Mouse (Mus musculus): Measurements from ENCODE around the gene Impg2. TPM values are rescaled to one million over a fixed set of nuclear protein-coding genes. Genes with fewer than 3 reads are reported as not detected.

Impg2 gene
- polyA plus RNA-seq, 1 experiment from 2014 or later: 0.08 TPM

DNA sequence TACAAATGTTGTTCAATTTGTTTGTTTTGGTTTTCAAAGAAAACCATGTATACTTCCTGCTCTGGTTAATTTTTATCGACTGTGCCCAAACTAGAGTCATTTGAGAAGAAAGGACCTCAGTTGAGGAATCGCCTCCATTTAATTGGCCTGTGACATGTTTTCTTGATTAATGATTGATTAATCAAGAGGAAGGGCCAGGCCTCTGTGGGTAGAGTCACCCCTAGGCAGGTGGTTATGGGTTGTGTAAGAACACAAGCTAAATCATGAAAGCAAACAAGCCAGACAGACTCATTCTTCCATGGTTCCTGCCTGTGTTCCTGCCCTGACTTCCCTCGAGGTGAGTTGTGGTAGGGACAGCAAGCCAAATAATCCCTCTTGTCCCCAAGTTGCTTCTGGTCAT lies 8.6 kb downstream of the Impg2 start:
- WGBS: 57% methylated on average over 3 of the region's 3 CpGs
- Histone ChIP-seq H3K4me2 (replicated peaks; ENCODE audit: low read depth) (no peak overlapping the region), H3K27me3 (replicated peaks; ENCODE audit: control insufficient read depth, insufficient read depth, low read length) (no peaks in the 10 kb centered on the region), H3K27ac (ENCODE audit: low read depth, low read length) (no peak overlapping the region), H3K9me3 (ENCODE audit: control insufficient read depth) (no peaks in the 10 kb centered on the region), H3K36me3 (ENCODE audit: control insufficient read depth, insufficient read depth) (no peaks in the 10 kb centered on the region), H3K4me3 (ENCODE audit: low read depth, low read length) (no peak overlapping the region), H3K9ac (ENCODE audit: low read depth, low read length) (no peak overlapping the region), H3K4me1 (replicated peaks; ENCODE audit: control insufficient read depth, insufficient read depth, low read length) (no peaks in the 10 kb centered on the region)
- ATAC-seq: no peak
- no peak for TF ChIP-seq CTCF (IDR thresholded peaks at IDR 0.05; ENCODE audit: low read depth)

DNA sequence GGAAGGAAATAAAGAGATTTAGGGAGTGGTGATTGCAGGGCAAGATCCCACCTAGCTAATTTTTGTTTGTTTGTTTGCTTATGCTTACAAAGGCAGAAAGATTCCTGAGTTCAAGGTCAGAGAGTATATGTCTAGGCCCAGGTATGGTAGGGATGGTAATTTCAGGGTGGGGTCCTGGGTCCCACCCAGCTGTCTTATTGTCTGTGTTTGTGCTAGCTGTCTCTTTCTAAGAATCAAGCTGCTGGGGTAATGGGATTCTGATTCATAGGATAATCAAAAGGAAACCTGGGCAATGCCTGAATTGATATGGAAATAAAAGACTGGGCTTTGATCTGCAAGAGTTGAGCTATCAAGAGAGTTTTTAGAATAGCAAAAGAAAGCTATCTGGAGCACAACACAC lies 23.6 kb downstream of the Impg2 start:
- no peak for TF ChIP-seq CTCF (IDR thresholded peaks at IDR 0.05; ENCODE audit: low read depth)
- no peak overlapping the region for H3K27ac ChIP-seq (ENCODE audit: low read depth, low read length)
- no peak overlapping the region for H3K4me2 ChIP-seq (replicated peaks; ENCODE audit: low read depth)
- H3K27me3 ChIP-seq (replicated peaks; ENCODE audit: control insufficient read depth, insufficient read depth, low read length): no peaks in the 10 kb centered on the region
- no peaks in the 10 kb centered on the region for H3K36me3 ChIP-seq (ENCODE audit: control insufficient read depth, insufficient read depth)
- ATAC-seq: no peak
- H3K4me1 ChIP-seq (replicated peaks; ENCODE audit: control insufficient read depth, insufficient read depth, low read length): no peaks in the 10 kb centered on the region
- H3K9ac ChIP-seq (ENCODE audit: low read depth, low read length): no peak overlapping the region
- H3K4me3 ChIP-seq (ENCODE audit: low read depth, low read length): no peak overlapping the region
- H3K9me3 ChIP-seq (ENCODE audit: control insufficient read depth): no peaks in the 10 kb centered on the region

DNA sequence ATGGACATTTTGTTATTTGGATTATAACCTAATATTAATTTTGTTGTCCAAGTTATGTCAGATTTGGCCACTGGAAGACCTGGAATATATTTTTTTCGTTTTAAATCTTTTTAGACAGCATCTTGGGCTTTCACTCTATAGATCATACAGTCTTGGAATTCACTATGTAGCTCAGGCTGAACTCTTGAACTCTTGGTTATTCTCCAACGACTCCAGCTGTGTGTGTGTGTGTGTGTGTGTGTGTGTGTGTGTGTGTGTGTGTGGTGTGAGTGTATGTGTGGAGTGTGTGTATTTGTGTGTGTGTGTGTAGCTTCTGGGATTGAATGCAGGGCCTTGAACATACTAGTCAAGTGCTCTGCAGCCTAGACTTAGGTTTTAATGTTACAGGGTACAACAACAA lies 25.3 kb downstream of the Impg2 start:
- no peak overlapping the region for H3K4me3 ChIP-seq (ENCODE audit: low read depth, low read length)
- H3K27ac ChIP-seq (ENCODE audit: low read depth, low read length): no peak overlapping the region
- H3K36me3 ChIP-seq (ENCODE audit: control insufficient read depth, insufficient read depth): no peaks in the 10 kb centered on the region
- H3K27me3 ChIP-seq (replicated peaks; ENCODE audit: control insufficient read depth, insufficient read depth, low read length): no peaks in the 10 kb centered on the region
- WGBS: 26% methylated on average over 2 of the region's 2 CpGs
- H3K9me3 ChIP-seq (ENCODE audit: control insufficient read depth): no peaks in the 10 kb centered on the region
- no peak overlapping the region for H3K9ac ChIP-seq (ENCODE audit: low read depth, low read length)
- no peaks in the 10 kb centered on the region for H3K4me1 ChIP-seq (replicated peaks; ENCODE audit: control insufficient read depth, insufficient read depth, low read length)
- ATAC-seq: no peak
- TF ChIP-seq CTCF (IDR thresholded peaks at IDR 0.05; ENCODE audit: low read depth): no peak
- H3K4me2 ChIP-seq (replicated peaks; ENCODE audit: low read depth): no peak overlapping the region

DNA sequence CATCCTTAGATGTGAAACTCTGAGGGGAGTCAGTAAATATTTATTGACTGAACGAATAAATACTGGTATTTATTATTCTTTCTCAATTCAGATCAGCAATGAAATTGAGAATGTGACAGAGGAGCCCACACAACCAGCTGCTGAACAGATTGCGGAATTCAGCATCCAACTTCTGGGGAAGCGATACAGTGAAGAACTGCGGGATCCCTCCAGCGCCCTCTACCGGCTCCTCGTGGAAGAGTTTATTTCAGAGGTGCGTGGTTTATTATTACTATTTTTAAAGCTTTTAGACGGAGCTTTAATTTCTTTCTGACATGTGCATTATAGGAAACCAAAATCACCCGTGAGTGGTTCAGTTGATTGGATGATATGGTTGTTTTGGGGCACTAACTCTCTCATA lies 27.2 kb downstream of the Impg2 start:
- no peaks in the 10 kb centered on the region for H3K27me3 ChIP-seq (replicated peaks; ENCODE audit: control insufficient read depth, insufficient read depth, low read length)
- no peak overlapping the region for H3K4me3 ChIP-seq (ENCODE audit: low read depth, low read length)
- no peak for ATAC-seq
- no peaks in the 10 kb centered on the region for H3K36me3 ChIP-seq (ENCODE audit: control insufficient read depth, insufficient read depth)
- WGBS: 53% methylated on average over 10 of the region's 10 CpGs
- no peak overlapping the region for H3K9ac ChIP-seq (ENCODE audit: low read depth, low read length)
- TF ChIP-seq CTCF (IDR thresholded peaks at IDR 0.05; ENCODE audit: low read depth): peak; percentile 57
- no peaks in the 10 kb centered on the region for H3K4me1 ChIP-seq (replicated peaks; ENCODE audit: control insufficient read depth, insufficient read depth, low read length)
- H3K9me3 ChIP-seq (ENCODE audit: control insufficient read depth): no peaks in the 10 kb centered on the region
- H3K27ac ChIP-seq (ENCODE audit: low read depth, low read length): no peak overlapping the region
- no peak overlapping the region for H3K4me2 ChIP-seq (replicated peaks; ENCODE audit: low read depth)

DNA sequence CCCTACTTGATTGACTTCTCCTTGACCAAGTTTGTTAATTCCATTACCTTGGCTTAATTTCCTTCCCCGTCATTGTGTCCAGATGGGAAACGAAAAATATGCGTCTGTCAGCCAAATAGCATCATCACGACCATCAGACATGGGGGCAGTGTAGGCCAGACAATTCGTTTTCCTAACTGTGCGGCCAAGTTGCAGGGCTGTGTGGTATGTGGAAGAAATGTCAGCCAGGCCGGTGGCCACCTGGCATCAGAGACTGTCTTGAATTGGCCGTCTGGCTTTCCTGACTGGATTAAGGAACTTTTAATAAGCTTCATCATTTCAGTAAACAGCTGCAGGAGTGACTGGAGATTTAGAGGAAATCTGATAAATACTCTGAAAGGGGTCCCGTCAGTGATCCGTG lies 28.6 kb downstream of the Impg2 start:
- H3K4me2 ChIP-seq (replicated peaks; ENCODE audit: low read depth): no peak overlapping the region
- H3K4me1 ChIP-seq (replicated peaks; ENCODE audit: control insufficient read depth, insufficient read depth, low read length): no peaks in the 10 kb centered on the region
- no peak for ATAC-seq
- no peak for TF ChIP-seq CTCF (IDR thresholded peaks at IDR 0.05; ENCODE audit: low read depth)
- H3K27ac ChIP-seq (ENCODE audit: low read depth, low read length): no peak overlapping the region
- no peak overlapping the region for H3K4me3 ChIP-seq (ENCODE audit: low read depth, low read length)
- WGBS: 74% methylated on average over 10 of the region's 10 CpGs
- no peaks in the 10 kb centered on the region for H3K36me3 ChIP-seq (ENCODE audit: control insufficient read depth, insufficient read depth)
- no peaks in the 10 kb centered on the region for H3K9me3 ChIP-seq (ENCODE audit: control insufficient read depth)
- H3K9ac ChIP-seq (ENCODE audit: low read depth, low read length): no peak overlapping the region
- H3K27me3 ChIP-seq (replicated peaks; ENCODE audit: control insufficient read depth, insufficient read depth, low read length): no peaks in the 10 kb centered on the region

DNA sequence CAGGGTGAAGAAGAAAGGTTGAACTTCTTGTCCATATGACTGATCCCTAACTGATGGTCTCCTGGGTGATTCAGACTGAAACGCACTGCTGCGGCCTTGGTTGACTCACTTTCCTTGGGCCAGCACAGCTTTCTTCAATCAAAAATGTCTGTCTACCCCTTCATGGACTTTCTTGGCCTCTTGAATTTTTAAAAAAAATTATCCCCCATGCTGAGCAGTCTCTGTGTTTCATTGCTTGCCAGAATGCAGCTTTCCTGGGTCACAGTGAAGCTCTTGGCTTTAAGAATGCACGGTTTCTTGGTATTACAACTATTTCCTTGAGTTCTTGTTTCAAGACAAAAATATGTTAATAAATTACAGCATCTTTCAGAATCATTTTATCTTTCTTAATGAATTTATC lies 41.9 kb downstream of the Impg2 start:
- Histone ChIP-seq H3K9ac (ENCODE audit: low read depth, low read length) (no peak overlapping the region), H3K27ac (ENCODE audit: low read depth, low read length) (no peak overlapping the region), H3K4me1 (replicated peaks; ENCODE audit: control insufficient read depth, insufficient read depth, low read length) (no peaks in the 10 kb centered on the region), H3K4me3 (ENCODE audit: low read depth, low read length) (no peak overlapping the region), H3K36me3 (ENCODE audit: control insufficient read depth, insufficient read depth) (no peaks in the 10 kb centered on the region), H3K27me3 (replicated peaks; ENCODE audit: control insufficient read depth, insufficient read depth, low read length) (no peaks in the 10 kb centered on the region), H3K9me3 (ENCODE audit: control insufficient read depth) (no peaks in the 10 kb centered on the region), H3K4me2 (replicated peaks; ENCODE audit: low read depth) (no peak overlapping the region)
- TF ChIP-seq CTCF (IDR thresholded peaks at IDR 0.05; ENCODE audit: low read depth): no peak
- ATAC-seq: no peak
- WGBS: 85% methylated on average over 3 of the region's 3 CpGs

DNA sequence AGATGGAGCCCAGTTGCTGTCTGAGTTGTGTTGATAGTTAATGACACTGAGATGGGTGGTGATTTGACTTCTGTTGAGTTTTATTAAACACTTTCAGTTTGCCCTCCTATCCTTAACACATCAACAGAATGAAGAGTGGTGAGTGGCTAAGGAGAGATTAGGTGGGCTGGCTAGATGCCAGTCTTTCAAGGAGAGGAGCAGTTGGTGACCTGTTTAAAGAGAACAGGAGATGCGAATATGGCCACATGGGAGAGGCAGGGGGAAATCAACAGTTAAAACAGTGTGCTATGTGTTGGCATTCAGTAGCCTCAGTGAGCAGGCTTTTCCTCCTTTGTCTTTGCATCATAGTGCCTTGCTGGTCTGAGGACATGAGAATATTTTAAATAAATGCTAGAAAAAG lies 69.8 kb downstream of the Impg2 start:
- H3K36me3 ChIP-seq (ENCODE audit: control insufficient read depth, insufficient read depth): no peaks in the 10 kb centered on the region
- no peaks in the 10 kb centered on the region for H3K27me3 ChIP-seq (replicated peaks; ENCODE audit: control insufficient read depth, insufficient read depth, low read length)
- H3K4me2 ChIP-seq (replicated peaks; ENCODE audit: low read depth): no peak overlapping the region
- H3K27ac ChIP-seq (ENCODE audit: low read depth, low read length): no peak overlapping the region
- WGBS: 80% methylated on average over 1 of the region's 1 CpGs
- no peak for TF ChIP-seq CTCF (IDR thresholded peaks at IDR 0.05; ENCODE audit: low read depth)
- H3K4me3 ChIP-seq (ENCODE audit: low read depth, low read length): no peak overlapping the region
- H3K9me3 ChIP-seq (ENCODE audit: control insufficient read depth): no peaks in the 10 kb centered on the region
- H3K9ac ChIP-seq (ENCODE audit: low read depth, low read length): no peak overlapping the region
- ATAC-seq: no peak
- H3K4me1 ChIP-seq (replicated peaks; ENCODE audit: control insufficient read depth, insufficient read depth, low read length): no peaks in the 10 kb centered on the region; the same call in 1 of the 2 replicates

All from intestine, postnatal 0 days (tissue).